Mouse (Mus musculus) spleen, postnatal 4 days (tissue): ENCODE measurements around the gene Rims1.
A peak's percentile ranks its signal among the peaks of the same experiment; 100 is the strongest.

Experiments used
- DNase-seq, 2 experiments: peaks; one replicate each; pipeline ENCODE4 v3.0.0; 2022; ENCODE audit warnings: low spot score in 2 of 2

Rims1 gene

GRCm38 (mm10) chr1:22353687-22354086, 452.1 kb downstream of the Rims1 start:
- DNase-seq: no peak

GRCm38 (mm10) chr1:22338914-22339313, 466.9 kb downstream of the Rims1 start:
- DNase-seq: no peak

- DNase-seq: no peak
Observed at GRCm38 (mm10) chr1:22320941-22321676, 484.7 kb downstream of the Rims1 start.

GRCm38 (mm10) chr1:22315537-22315936, 490.3 kb downstream of the Rims1 start:
- no peak for DNase-seq

GRCm38 (mm10) chr1:22311471-22311870, 494.3 kb downstream of the Rims1 start:
- no peak for DNase-seq

- DNase-seq: no peak
Observed at GRCm38 (mm10) chr1:22306519-22306918, 499.3 kb downstream of the Rims1 start.

- no peak for DNase-seq
Observed at GRCm38 (mm10) chr1:22305932-22306331, 499.9 kb downstream of the Rims1 start.

- no peak for DNase-seq
Observed at GRCm38 (mm10) chr1:22293953-22294352, 511.8 kb downstream of the Rims1 start.

GRCm38 (mm10) chr1:22293310-22293709, 512.5 kb downstream of the Rims1 start:
- DNase-seq: no peak

- no peak for DNase-seq
Observed at GRCm38 (mm10) chr1:22286807-22287206, 519.0 kb downstream of the Rims1 start.

GRCm38 (mm10) chr1:22279954-22280353, 525.8 kb downstream of the Rims1 start:
- DNase-seq: no peak

- DNase-seq: no peak
Observed at GRCm38 (mm10) chr1:22274081-22274480, 531.7 kb downstream of the Rims1 start.

GRCm38 (mm10) chr1:22270131-22270530, 535.7 kb downstream of the Rims1 start:
- DNase-seq: no peak

GRCm38 (mm10) chr1:22268581-22269359, 537.0 kb downstream of the Rims1 start:
- DNase-seq: peak; percentile 40 to 73

GRCm38 (mm10) chr1:22266491-22266890, 539.3 kb downstream of the Rims1 start:
- no peak for DNase-seq

GRCm38 (mm10) chr1:22265528-22265927, 540.3 kb downstream of the Rims1 start:
- no peak for DNase-seq

GRCm38 (mm10) chr1:22262169-22262950, 543.4 kb downstream of the Rims1 start:
- no peak for DNase-seq

- no peak for DNase-seq
Observed at GRCm38 (mm10) chr1:22261702-22262101, 544.1 kb downstream of the Rims1 start.

GRCm38 (mm10) chr1:22260291-22260690, 545.5 kb downstream of the Rims1 start:
- no peak for DNase-seq

GRCm38 (mm10) chr1:22258356-22258755, 547.4 kb downstream of the Rims1 start:
- no peak for DNase-seq

- no peak for DNase-seq
Observed at GRCm38 (mm10) chr1:22254278-22254677, 551.5 kb downstream of the Rims1 start.

GRCm38 (mm10) chr1:22252873-22253272, 552.9 kb downstream of the Rims1 start:
- DNase-seq: no peak
